Mouse (Mus musculus): ENCODE results near the gene Ngfr. TPM values are rescaled to one million over a fixed set of nuclear protein-coding genes. Genes with fewer than 3 reads are reported as not detected.

The Ngfr gene
- 2.0 and 2.2 TPM in 2 replicates for polyA plus RNA-seq (2011; ENCODE audit: insufficient read depth, insufficient read length, low read depth, missing spikeins)

- Histone ChIP-seq H3K4me1 (ENCODE audit: control insufficient read depth, insufficient read depth, low read length) (no peaks in the 10 kb centered on the region), H3K9me3 (replicated peaks; ENCODE audit: control insufficient read depth, insufficient read depth, low read length, poor library complexity, severe bottlenecking) (no peaks in the 10 kb centered on the region)
- TF ChIP-seq EP300 (IDR thresholded peaks at IDR 0.05; ENCODE audit: insufficient read depth, low read depth, low read length) (0 out of 2 replicates have a peak, but pooled peaks have one; percentile 6), CTCF (IDR thresholded peaks at IDR 0.05; ENCODE audit: low read depth, low read length) (no peak), POLR2A (IDR thresholded peaks at IDR 0.05; ENCODE audit: insufficient read depth, low read length) (peak; percentile 38)
Measured at GRCm38 (mm10) chr11:95587423-95587951, at the start of gene Ngfr. Gene Ngfr (minus strand): TSS chr11:95587735.

GRCm38 (mm10) chr11:95635030-95635429 lies 47.5 kb upstream of the Ngfr start:
- H3K9me3 ChIP-seq (replicated peaks; ENCODE audit: control insufficient read depth, insufficient read depth, low read length, poor library complexity, severe bottlenecking) = no peaks in the 10 kb centered on the region
- H3K27me3 ChIP-seq (ENCODE audit: control insufficient read depth, insufficient read depth, low read length, poor library complexity, severe bottlenecking) = no peaks in the 10 kb centered on the region
- no peak overlapping the region for H3K27ac ChIP-seq (ENCODE audit: insufficient read depth, low read length)
- TF ChIP-seq CTCF (IDR thresholded peaks at IDR 0.05; ENCODE audit: low read depth, low read length) = no peak
- no peak overlapping the region for H3K9ac ChIP-seq (ENCODE audit: low read depth, poor library complexity, severe bottlenecking)
- no peak overlapping the region for H3K4me3 ChIP-seq (ENCODE audit: low read depth, low read length)
- peaks cover 28% of the 10 kb centered on the region for H3K4me1 ChIP-seq (ENCODE audit: control insufficient read depth, insufficient read depth, low read length)
- no peaks in the 10 kb centered on the region for H3K36me3 ChIP-seq (ENCODE audit: control insufficient read depth, insufficient read depth, low read length, poor library complexity, severe bottlenecking)

More at GRCm38 (mm10) chr11:95587423-95587951, at the start of gene Ngfr:
- Histone ChIP-seq H3K9ac (ENCODE audit: low read depth, poor library complexity, severe bottlenecking) (peak within 1 kb of the TSS; percentile 45), H3K27ac (ENCODE audit: insufficient read depth, low read length) (no peak within 1 kb of the TSS), H3K27me3 (ENCODE audit: control insufficient read depth, insufficient read depth, low read length, poor library complexity, severe bottlenecking) (0 out of 2 replicates have a peak, but pooled peaks cover 1% of the 10 kb centered on the region), H3K4me3 (ENCODE audit: low read depth, low read length) (peak within 1 kb of the TSS; percentile 55), H3K36me3 (ENCODE audit: control insufficient read depth, insufficient read depth, low read length, poor library complexity, severe bottlenecking) (no peaks in the 10 kb centered on the region)

GRCm38 (mm10) chr11:95633512-95634000 lies 46.0 kb upstream of the Ngfr start:
- no peak overlapping the region for H3K27ac ChIP-seq (ENCODE audit: insufficient read depth, low read length)
- H3K4me3 ChIP-seq (ENCODE audit: low read depth, low read length) = no peak overlapping the region
- TF ChIP-seq POLR2A (IDR thresholded peaks at IDR 0.05; ENCODE audit: insufficient read depth, low read length) = no peak
- TF ChIP-seq EP300 (IDR thresholded peaks at IDR 0.05; ENCODE audit: insufficient read depth, low read depth, low read length) = no peak
- no peaks in the 10 kb centered on the region for H3K27me3 ChIP-seq (ENCODE audit: control insufficient read depth, insufficient read depth, low read length, poor library complexity, severe bottlenecking)
- H3K4me1 ChIP-seq (ENCODE audit: control insufficient read depth, insufficient read depth, low read length) = peaks cover 28% of the 10 kb centered on the region
- H3K36me3 ChIP-seq (ENCODE audit: control insufficient read depth, insufficient read depth, low read length, poor library complexity, severe bottlenecking) = no peaks in the 10 kb centered on the region
- H3K9ac ChIP-seq (ENCODE audit: low read depth, poor library complexity, severe bottlenecking) = no peak overlapping the region
- H3K9me3 ChIP-seq (replicated peaks; ENCODE audit: control insufficient read depth, insufficient read depth, low read length, poor library complexity, severe bottlenecking) = no peaks in the 10 kb centered on the region

DNA sequence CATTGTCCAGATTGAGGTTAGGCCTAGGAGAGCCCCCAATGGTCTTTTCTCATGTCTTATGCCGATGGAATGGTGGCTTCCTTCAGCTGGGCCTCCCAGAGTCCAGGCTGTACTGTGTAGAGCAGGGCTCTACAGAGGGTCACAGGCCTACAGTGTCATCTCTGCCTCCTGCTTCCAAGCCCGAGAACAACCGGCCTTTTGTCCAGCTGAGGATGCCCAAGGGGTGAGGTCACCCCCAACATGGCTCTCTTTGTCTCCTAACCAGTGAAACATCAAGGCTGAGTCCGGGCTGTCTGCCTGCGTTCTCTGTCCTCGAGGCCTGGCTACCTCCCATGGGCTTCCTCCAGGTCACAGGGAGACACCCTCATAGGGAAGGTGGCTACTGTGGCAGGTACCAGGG lies 44.9 kb upstream of the Ngfr start:
- no peak overlapping the region for H3K4me3 ChIP-seq (ENCODE audit: low read depth, low read length)
- H3K27ac ChIP-seq (ENCODE audit: insufficient read depth, low read length) = no peak overlapping the region
- no peaks in the 10 kb centered on the region for H3K36me3 ChIP-seq (ENCODE audit: control insufficient read depth, insufficient read depth, low read length, poor library complexity, severe bottlenecking)
- TF ChIP-seq POLR2A (IDR thresholded peaks at IDR 0.05; ENCODE audit: insufficient read depth, low read length) = no peak
- no peak for TF ChIP-seq EP300 (IDR thresholded peaks at IDR 0.05; ENCODE audit: insufficient read depth, low read depth, low read length)
- TF ChIP-seq CTCF (IDR thresholded peaks at IDR 0.05; ENCODE audit: low read depth, low read length) = no peak
- no peaks in the 10 kb centered on the region for H3K27me3 ChIP-seq (ENCODE audit: control insufficient read depth, insufficient read depth, low read length, poor library complexity, severe bottlenecking)
- H3K9ac ChIP-seq (ENCODE audit: low read depth, poor library complexity, severe bottlenecking) = no peak overlapping the region
- H3K9me3 ChIP-seq (replicated peaks; ENCODE audit: control insufficient read depth, insufficient read depth, low read length, poor library complexity, severe bottlenecking) = no peaks in the 10 kb centered on the region
- H3K4me1 ChIP-seq (ENCODE audit: control insufficient read depth, insufficient read depth, low read length) = peaks cover 28% of the 10 kb centered on the region

DNA sequence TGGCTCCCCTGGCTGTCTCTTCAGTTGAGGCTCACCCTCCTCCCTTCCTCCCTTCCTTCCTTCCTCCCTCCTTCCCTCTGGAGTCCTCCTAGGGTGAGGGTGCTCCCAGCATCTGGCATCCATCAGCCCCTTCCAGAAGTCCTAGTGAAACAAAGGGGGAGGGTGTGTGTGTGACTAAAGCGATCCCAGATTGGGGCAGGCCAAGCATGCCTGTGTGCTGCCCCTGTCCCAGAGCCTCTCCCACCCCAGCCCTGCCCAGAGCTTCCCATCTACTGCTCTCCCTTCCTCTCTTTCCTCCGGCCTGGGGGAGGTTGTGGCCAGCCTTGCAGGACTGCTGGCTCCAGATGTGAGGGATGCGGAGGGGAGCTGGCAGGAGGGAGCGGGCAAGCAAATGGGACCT lies 43.8 kb upstream of the Ngfr start:
- Histone ChIP-seq H3K27me3 (ENCODE audit: control insufficient read depth, insufficient read depth, low read length, poor library complexity, severe bottlenecking) (no peaks in the 10 kb centered on the region), H3K36me3 (ENCODE audit: control insufficient read depth, insufficient read depth, low read length, poor library complexity, severe bottlenecking) (no peaks in the 10 kb centered on the region), H3K27ac (ENCODE audit: insufficient read depth, low read length) (no peak overlapping the region), H3K9ac (ENCODE audit: low read depth, poor library complexity, severe bottlenecking) (no peak overlapping the region), H3K9me3 (replicated peaks; ENCODE audit: control insufficient read depth, insufficient read depth, low read length, poor library complexity, severe bottlenecking) (no peaks in the 10 kb centered on the region), H3K4me1 (ENCODE audit: control insufficient read depth, insufficient read depth, low read length) (peaks cover 28% of the 10 kb centered on the region), H3K4me3 (ENCODE audit: low read depth, low read length) (no peak overlapping the region)
- TF ChIP-seq EP300 (IDR thresholded peaks at IDR 0.05; ENCODE audit: insufficient read depth, low read depth, low read length) (no peak), POLR2A (IDR thresholded peaks at IDR 0.05; ENCODE audit: insufficient read depth, low read length) (no peak), CTCF (IDR thresholded peaks at IDR 0.05; ENCODE audit: low read depth, low read length) (no peak)

DNA sequence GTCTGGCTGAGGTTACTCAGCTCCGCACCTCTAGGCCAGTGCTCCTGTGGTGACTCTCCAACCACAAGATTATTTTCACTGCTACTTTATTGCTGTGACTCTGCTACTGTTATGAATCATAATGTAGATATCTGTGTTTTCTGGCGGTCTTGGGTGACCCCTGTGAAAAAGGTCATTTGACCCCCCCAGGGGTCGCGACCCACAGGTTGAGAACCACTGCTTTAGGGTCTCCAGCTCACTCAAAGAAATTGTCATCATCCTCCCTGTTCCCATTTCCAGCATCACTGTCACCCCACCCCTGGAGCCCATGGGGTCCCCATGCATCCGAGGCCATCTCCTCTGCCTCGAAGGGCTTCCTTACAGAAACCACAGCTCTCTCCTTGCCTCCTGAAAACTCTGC lies 43.0 kb upstream of the Ngfr start:
- Histone ChIP-seq H3K27me3 (ENCODE audit: control insufficient read depth, insufficient read depth, low read length, poor library complexity, severe bottlenecking) (no peaks in the 10 kb centered on the region), H3K9me3 (replicated peaks; ENCODE audit: control insufficient read depth, insufficient read depth, low read length, poor library complexity, severe bottlenecking) (no peaks in the 10 kb centered on the region), H3K36me3 (ENCODE audit: control insufficient read depth, insufficient read depth, low read length, poor library complexity, severe bottlenecking) (no peaks in the 10 kb centered on the region), H3K4me3 (ENCODE audit: low read depth, low read length) (no peak overlapping the region), H3K27ac (ENCODE audit: insufficient read depth, low read length) (no peak overlapping the region), H3K4me1 (ENCODE audit: control insufficient read depth, insufficient read depth, low read length) (peaks cover 25% of the 10 kb centered on the region), H3K9ac (ENCODE audit: low read depth, poor library complexity, severe bottlenecking) (no peak overlapping the region)
- no peak for TF ChIP-seq EP300 (IDR thresholded peaks at IDR 0.05; ENCODE audit: insufficient read depth, low read depth, low read length)

Measured in ES-Bruce4 (cell line).